Mouse (Mus musculus): Measurements from ENCODE around the gene Lrp10. TPM values are rescaled to one million over a fixed set of nuclear protein-coding genes. Genes with fewer than 3 reads are reported as not detected.

Gene Lrp10
- total and polyA plus RNA-seq, 2 experiments from 2014 or later = 54.4 to 81.5 TPM

- no peak for DNase-seq (ENCODE audit: low spot score)
- TF ChIP-seq CTCF (IDR thresholded peaks at IDR 0.05; ENCODE audit: low read depth) (no peak), EP300 (IDR thresholded peaks at IDR 0.05; ENCODE audit: low read depth) (no peak)
- WGBS = 82% methylated on average over 3 of the region's 3 CpGs
- peaks cover 37% of the 10 kb centered on the region for H3K36me3 ChIP-seq (replicated peaks; ENCODE audit: control insufficient read depth, insufficient read depth, low read length)
- no peak overlapping the region for H3K4me3 ChIP-seq (ENCODE audit: low read depth, low read length)
- H3K4me1 ChIP-seq (ENCODE audit: control insufficient read depth, insufficient read depth) = peaks cover 7% of the 10 kb centered on the region; the same call in 1 of the 2 replicates
- no peaks in the 10 kb centered on the region for H3K9me3 ChIP-seq (replicated peaks; ENCODE audit: control insufficient read depth, low read length)
- H3K27me3 ChIP-seq (ENCODE audit: control insufficient read depth, insufficient read depth, low read length) = no peaks in the 10 kb centered on the region
- H3K27ac ChIP-seq (ENCODE audit: low read depth) = peak overlapping the region; percentile 80; the same call in 1 of the 2 replicates
- no peak overlapping the region for H3K9ac ChIP-seq (replicated peaks; ENCODE audit: low read depth, low read length)
- no peak for ATAC-seq (ENCODE audit: insufficient read depth, low read depth)
- H3K4me2 ChIP-seq (ENCODE audit: low read depth, low read length) = no peak overlapping the region
Measured at GRCm38 (mm10) chr14:54442548-54442947, 21.4 kb upstream of the Lrp10 start.

- WGBS = 39% methylated on average over 3 of the region's 3 CpGs
- Histone ChIP-seq H3K4me3 (ENCODE audit: low read depth, low read length) (no peak overlapping the region), H3K27me3 (ENCODE audit: control insufficient read depth, insufficient read depth, low read length) (no peaks in the 10 kb centered on the region), H3K4me1 (ENCODE audit: control insufficient read depth, insufficient read depth) (peaks cover 7% of the 10 kb centered on the region; the same call in 1 of the 2 replicates), H3K27ac (ENCODE audit: low read depth) (peak overlapping the region; percentile 80), H3K4me2 (ENCODE audit: low read depth, low read length) (no peak overlapping the region), H3K9ac (replicated peaks; ENCODE audit: low read depth, low read length) (no peak overlapping the region), H3K9me3 (replicated peaks; ENCODE audit: control insufficient read depth, low read length) (no peaks in the 10 kb centered on the region), H3K36me3 (replicated peaks; ENCODE audit: control insufficient read depth, insufficient read depth, low read length) (peaks cover 33% of the 10 kb centered on the region)
- ATAC-seq (ENCODE audit: insufficient read depth, low read depth) (peak; percentile 75), DNase-seq (ENCODE audit: low spot score) (peak; percentile 51)
- TF ChIP-seq CTCF (IDR thresholded peaks at IDR 0.05; ENCODE audit: low read depth) = no peak
- TF ChIP-seq EP300 (IDR thresholded peaks at IDR 0.05; ENCODE audit: low read depth) = no peak
Measured at GRCm38 (mm10) chr14:54443196-54443595, 20.7 kb upstream of the Lrp10 start.

DNA sequence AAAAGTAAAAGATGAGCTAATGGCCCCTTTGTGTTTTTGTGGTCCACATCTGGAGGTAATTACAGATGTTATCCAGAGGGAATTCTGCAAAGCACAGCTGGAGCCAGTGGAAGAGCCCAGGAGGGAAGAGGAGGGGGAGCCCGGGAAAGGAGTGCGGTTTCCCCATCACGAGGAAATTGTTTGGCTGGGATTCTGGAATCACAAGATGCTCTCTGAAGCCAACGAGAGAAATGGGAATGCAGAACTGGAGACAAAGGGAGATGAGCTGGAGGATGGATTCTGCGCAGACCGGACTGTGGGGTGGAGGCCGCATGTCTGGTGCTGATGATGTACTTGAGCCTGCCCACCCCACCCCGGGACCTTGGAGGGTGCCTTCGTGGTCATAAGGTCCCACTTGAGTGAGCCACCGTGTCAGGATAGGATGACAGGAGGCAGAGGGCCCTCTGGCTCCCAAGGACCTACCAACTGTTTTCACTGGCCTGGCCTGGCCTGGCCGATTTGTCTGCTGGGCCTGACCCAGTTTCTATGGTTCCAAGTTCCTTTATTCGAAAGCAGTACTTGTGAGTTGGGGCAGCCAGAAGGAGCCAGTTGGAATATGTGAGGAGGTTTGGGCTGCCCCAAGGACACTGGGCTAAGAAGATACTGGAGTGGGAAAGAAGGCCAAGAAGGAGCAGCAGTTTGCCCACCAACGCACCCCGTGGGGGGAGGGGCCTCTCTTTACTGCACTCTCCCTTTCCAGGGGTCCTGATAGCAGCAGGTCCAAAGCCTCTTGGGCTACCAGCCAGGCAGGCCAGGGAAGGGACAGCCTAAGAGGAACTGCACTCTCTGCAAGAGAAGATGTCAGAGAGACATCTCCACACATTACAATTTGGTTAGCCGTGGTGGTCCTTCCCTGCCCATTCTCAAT is 20.0 kb upstream of the Lrp10 start:
- DNase-seq (ENCODE audit: low spot score) (no peak), ATAC-seq (ENCODE audit: insufficient read depth, low read depth) (peak; percentile 47)
- 46% methylated on average over 15 of the region's 15 CpGs for WGBS
- Histone ChIP-seq H3K36me3 (replicated peaks; ENCODE audit: control insufficient read depth, insufficient read depth, low read length) (peaks cover 25% of the 10 kb centered on the region), H3K27me3 (ENCODE audit: control insufficient read depth, insufficient read depth, low read length) (no peaks in the 10 kb centered on the region), H3K27ac (ENCODE audit: low read depth) (peak overlapping the region; percentile 80), H3K4me3 (ENCODE audit: low read depth, low read length) (no peak overlapping the region), H3K4me2 (ENCODE audit: low read depth, low read length) (no peak overlapping the region), H3K4me1 (ENCODE audit: control insufficient read depth, insufficient read depth) (peaks cover 7% of the 10 kb centered on the region; the same call in 1 of the 2 replicates), H3K9ac (replicated peaks; ENCODE audit: low read depth, low read length) (no peak overlapping the region), H3K9me3 (replicated peaks; ENCODE audit: control insufficient read depth, low read length) (no peaks in the 10 kb centered on the region)
- TF ChIP-seq CTCF (IDR thresholded peaks at IDR 0.05; ENCODE audit: low read depth) (no peak), EP300 (IDR thresholded peaks at IDR 0.05; ENCODE audit: low read depth) (no peak)

- H3K4me3 ChIP-seq (ENCODE audit: low read depth, low read length) = no peak overlapping the region
- 21% methylated on average over 3 of the region's 3 CpGs for WGBS
- H3K9me3 ChIP-seq (replicated peaks; ENCODE audit: control insufficient read depth, low read length) = no peaks in the 10 kb centered on the region
- no peaks in the 10 kb centered on the region for H3K27me3 ChIP-seq (ENCODE audit: control insufficient read depth, insufficient read depth, low read length)
- H3K4me1 ChIP-seq (ENCODE audit: control insufficient read depth, insufficient read depth) = peaks cover 7% of the 10 kb centered on the region; the same call in 1 of the 2 replicates
- 0 out of 2 replicates have a peak, but pooled peaks have one; percentile 40 for ATAC-seq (ENCODE audit: insufficient read depth, low read depth)
- TF ChIP-seq EP300 (IDR thresholded peaks at IDR 0.05; ENCODE audit: low read depth) = no peak
- no peak for TF ChIP-seq CTCF (IDR thresholded peaks at IDR 0.05; ENCODE audit: low read depth)
- H3K4me2 ChIP-seq (ENCODE audit: low read depth, low read length) = no peak overlapping the region
- DNase-seq (ENCODE audit: low spot score) = no peak
- peaks cover 10% of the 10 kb centered on the region; the same call in 1 of the 2 replicates for H3K36me3 ChIP-seq (replicated peaks; ENCODE audit: control insufficient read depth, insufficient read depth, low read length)
- peak overlapping the region; percentile 32; the same call in 1 of the 2 replicates for H3K27ac ChIP-seq (ENCODE audit: low read depth)
- H3K9ac ChIP-seq (replicated peaks; ENCODE audit: low read depth, low read length) = no peak overlapping the region
Measured at GRCm38 (mm10) chr14:54445476-54445875, 18.5 kb upstream of the Lrp10 start.

GRCm38 (mm10) chr14:54453566-54453965 is 10.4 kb upstream of the Lrp10 start:
- no peaks in the 10 kb centered on the region for H3K9me3 ChIP-seq (replicated peaks; ENCODE audit: control insufficient read depth, low read length)
- H3K4me3 ChIP-seq (ENCODE audit: low read depth, low read length) = no peak overlapping the region
- no peak overlapping the region for H3K9ac ChIP-seq (replicated peaks; ENCODE audit: low read depth, low read length)
- DNase-seq (ENCODE audit: low spot score) = no peak
- TF ChIP-seq CTCF (IDR thresholded peaks at IDR 0.05; ENCODE audit: low read depth) = no peak
- TF ChIP-seq EP300 (IDR thresholded peaks at IDR 0.05; ENCODE audit: low read depth) = no peak
- WGBS = 86% methylated on average over 9 of the region's 9 CpGs
- H3K4me2 ChIP-seq (ENCODE audit: low read depth, low read length) = no peak overlapping the region
- ATAC-seq (ENCODE audit: insufficient read depth, low read depth) = no peak
- H3K36me3 ChIP-seq (replicated peaks; ENCODE audit: control insufficient read depth, insufficient read depth, low read length) = no peaks in the 10 kb centered on the region
- H3K27me3 ChIP-seq (ENCODE audit: control insufficient read depth, insufficient read depth, low read length) = no peaks in the 10 kb centered on the region
- no peak overlapping the region for H3K27ac ChIP-seq (ENCODE audit: low read depth)
- no peaks in the 10 kb centered on the region for H3K4me1 ChIP-seq (ENCODE audit: control insufficient read depth, insufficient read depth)
